Mouse (Mus musculus): ENCODE results near the gene Ndufb10. TPM values are rescaled to one million over a fixed set of nuclear protein-coding genes. Genes with fewer than 3 reads are reported as not detected.
"Not testable (repeated sequence)": the region's sequence is repeated elsewhere in the genome, so short reads cannot be mapped to it uniquely, and the experiment has no call there.

The Ndufb10 gene
- polyA plus RNA-seq, 1 experiment from 2014 or later, result 269 TPM

GRCm38 (mm10) chr17:24723122-24723880 lies 977 bp downstream of the Ndufb10 start:
- Histone ChIP-seq H3K27ac (replicated peaks) (peak overlapping the region; percentile 73), H3K4me1 (replicated peaks; ENCODE audit: control insufficient read depth, insufficient read depth) (0 out of 2 replicates have a peak, but pooled peaks cover 2% of the 10 kb centered on the region), H3K27me3 (ENCODE audit: control insufficient read depth, insufficient read depth, low read length) (no peaks in the 10 kb centered on the region), H3K4me2 (replicated peaks; ENCODE audit: low read depth) (peak overlapping the region; percentile 69), H3K4me3 (ENCODE audit: low read depth, low read length) (peak overlapping the region; percentile 58), H3K9ac (ENCODE audit: low read length) (peak overlapping the region; percentile 64), H3K36me3 (ENCODE audit: control insufficient read depth, insufficient read depth, low read length) (peaks cover 10% of the 10 kb centered on the region), H3K9me3 (ENCODE audit: control insufficient read depth, low read length) (no peaks in the 10 kb centered on the region)
- no peak for TF ChIP-seq EP300 (optimal IDR thresholded peaks at IDR 0.05)
- under 1% methylated on average over 12 of the region's 12 CpGs for WGBS
- no peak for DNase-seq (ENCODE audit: low spot score)
- no peak for ATAC-seq (ENCODE audit: low FRiP score, low TSS enrichment)

GRCm38 (mm10) chr17:24722220-24722924 lies 1.9 kb downstream of the Ndufb10 start:
- TF ChIP-seq CTCF (IDR thresholded peaks at IDR 0.05; ENCODE audit: low read depth) (no peak), EP300 (optimal IDR thresholded peaks at IDR 0.05) (no peak)
- H3K27ac ChIP-seq (replicated peaks), result no peak overlapping the region
- no peak overlapping the region for H3K4me3 ChIP-seq (ENCODE audit: low read depth, low read length)
- ATAC-seq (ENCODE audit: low FRiP score, low TSS enrichment), result no peak
- DNase-seq (ENCODE audit: low spot score), result no peak
- WGBS, result 38% methylated on average over 13 of the region's 13 CpGs
- H3K9ac ChIP-seq (ENCODE audit: low read length), result 0 out of 2 replicates have a peak overlapping the region, but pooled peaks have one; percentile 4
- H3K36me3 ChIP-seq (ENCODE audit: control insufficient read depth, insufficient read depth, low read length), result peaks cover 10% of the 10 kb centered on the region
- H3K4me2 ChIP-seq (replicated peaks; ENCODE audit: low read depth), result peak overlapping the region; percentile 25
- H3K4me1 ChIP-seq (replicated peaks; ENCODE audit: control insufficient read depth, insufficient read depth), result 0 out of 2 replicates have a peak, but pooled peaks cover 2% of the 10 kb centered on the region
- H3K9me3 ChIP-seq (ENCODE audit: control insufficient read depth, low read length), result no peaks in the 10 kb centered on the region
- no peaks in the 10 kb centered on the region for H3K27me3 ChIP-seq (ENCODE audit: control insufficient read depth, insufficient read depth, low read length)

GRCm38 (mm10) chr17:24721383-24721955 lies 2.8 kb downstream of the Ndufb10 start:
- Histone ChIP-seq H3K4me3 (ENCODE audit: low read depth, low read length) (peak overlapping the region; percentile 50; the same call in 1 of the 2 replicates), H3K9ac (ENCODE audit: low read length) (peak overlapping the region; percentile 32), H3K27ac (replicated peaks) (peak overlapping the region; percentile 45; the same call in 1 of the 2 replicates), H3K4me2 (replicated peaks; ENCODE audit: low read depth) (peak overlapping the region; percentile 66)
- DNase-seq (ENCODE audit: low spot score); ATAC-seq (ENCODE audit: low FRiP score, low TSS enrichment); H3K36me3 ChIP-seq (ENCODE audit: control insufficient read depth, insufficient read depth, low read length); H3K4me1 ChIP-seq (replicated peaks; ENCODE audit: control insufficient read depth, insufficient read depth); H3K9me3 ChIP-seq (ENCODE audit: control insufficient read depth, low read length); H3K27me3 ChIP-seq (ENCODE audit: control insufficient read depth, insufficient read depth, low read length): not testable (repeated sequence)
- 46% methylated on average over 7 of the region's 7 CpGs for WGBS

- not testable (repeated sequence) for H3K4me1 ChIP-seq (replicated peaks; ENCODE audit: control insufficient read depth, insufficient read depth); H3K9me3 ChIP-seq (ENCODE audit: control insufficient read depth, low read length); ATAC-seq (ENCODE audit: low FRiP score, low TSS enrichment); H3K27me3 ChIP-seq (ENCODE audit: control insufficient read depth, insufficient read depth, low read length); H3K36me3 ChIP-seq (ENCODE audit: control insufficient read depth, insufficient read depth, low read length); DNase-seq (ENCODE audit: low spot score)
- Histone ChIP-seq H3K27ac (replicated peaks) (peak overlapping the region; percentile 94), H3K4me2 (replicated peaks; ENCODE audit: low read depth) (peak overlapping the region; percentile 66), H3K4me3 (ENCODE audit: low read depth, low read length) (peak overlapping the region; percentile 50), H3K9ac (ENCODE audit: low read length) (peak overlapping the region; percentile 88)
- 0% methylated on average over 11 of the region's 11 CpGs for WGBS
Measured at GRCm38 (mm10) chr17:24720616-24721015, 3.7 kb downstream of the Ndufb10 start.

- Histone ChIP-seq H3K9ac (ENCODE audit: low read length) (peak overlapping the region; percentile 88), H3K9me3 (ENCODE audit: control insufficient read depth, low read length) (no peaks in the 10 kb centered on the region), H3K36me3 (ENCODE audit: control insufficient read depth, insufficient read depth, low read length) (peaks cover 10% of the 10 kb centered on the region), H3K27ac (replicated peaks) (peak overlapping the region; percentile 94), H3K4me1 (replicated peaks; ENCODE audit: control insufficient read depth, insufficient read depth) (0 out of 2 replicates have a peak, but pooled peaks cover 2% of the 10 kb centered on the region), H3K4me3 (ENCODE audit: low read depth, low read length) (peak overlapping the region; percentile 50), H3K27me3 (ENCODE audit: control insufficient read depth, insufficient read depth, low read length) (no peaks in the 10 kb centered on the region), H3K4me2 (replicated peaks; ENCODE audit: low read depth) (peak overlapping the region; percentile 66)
- peak; percentile 97 for ATAC-seq (ENCODE audit: low FRiP score, low TSS enrichment)
- peak; percentile 99 for DNase-seq (ENCODE audit: low spot score)
- TF ChIP-seq CTCF (IDR thresholded peaks at IDR 0.05; ENCODE audit: low read depth) (peak; percentile 29), EP300 (optimal IDR thresholded peaks at IDR 0.05) (peak; percentile 77)
- WGBS, result under 1% methylated on average over 61 of the region's 61 CpGs
Measured at GRCm38 (mm10) chr17:24719494-24720222, 4.6 kb downstream of the Ndufb10 start.

Data from stomach, postnatal 0 days (tissue).